Mouse (Mus musculus) liver, embryonic 14.5 days (tissue): ENCODE measurements around the gene Fat3. TPM values are rescaled to one million over a fixed set of nuclear protein-coding genes. Genes with fewer than 3 reads are reported as not detected.

Source experiments
- ATAC-seq: fragments of 200-750 bp; cut with Nextera tagmentation; 2 replicates; pipeline ENCODE4 v1.8.0; 2017; ENCODE audit warnings: moderate number of reproducible peaks, mild to moderate bottlenecking, moderate library complexity; ENCODE audit not compliant: insufficient read depth
- DNase-seq, 3 experiments: peaks; one replicate each; pipeline ENCODE4 v3.0.0-alpha.2; 2012 to 2013; ENCODE audit warnings: low read depth in 3 of 3, low spot score in 3 of 3
- H3K27ac ChIP-seq: fragments of 300-500 bp; sonication (generic); 2 replicates; pipeline ENCODE4 v1.5.1; 2014; ENCODE audit warnings: moderate library complexity, mild to moderate bottlenecking, control low read depth, inconsistent platforms
- H3K27me3 ChIP-seq: fragments of 300-500 bp; sonication (generic); 2 replicates; pipeline ENCODE4 v1.6.1; 2014; ENCODE audit warnings: mild to moderate bottlenecking, low read length, moderate library complexity; ENCODE audit not compliant: control insufficient read depth, insufficient read depth
- H3K36me3 ChIP-seq: fragments of 300-500 bp; sonication (generic); replicated peaks from 2 replicates; pipeline ENCODE4 v1.6.1; 2014; ENCODE audit warnings: low read depth; ENCODE audit not compliant: control insufficient read depth, insufficient read depth
- H3K4me1 ChIP-seq, 2 experiments: fragments of 200-500 bp in 1 of 2; fragments of 300-500 bp in 1 of 2; sonication (generic) in 1 of 2; replicated peaks; 2 replicates each; pipeline ENCODE4 v1.6.1; 2012 to 2014; ENCODE audit warnings: antibody characterized with exemption in 1 of 2, inconsistent platforms in 1 of 2, low read length in 1 of 2; ENCODE audit not compliant: control insufficient read depth in 2 of 2, insufficient read depth in 2 of 2
- H3K4me2 ChIP-seq: fragments of 300-500 bp; sonication (generic); 2 replicates; pipeline ENCODE4 v1.6.1; 2014; ENCODE audit warnings: low read depth, mild to moderate bottlenecking, control low read depth, moderate library complexity
- H3K4me3 ChIP-seq, 2 experiments: fragments of 200-500 bp in 1 of 2; fragments of 300-500 bp in 1 of 2; sonication (generic) in 1 of 2; 2 replicates each; pipeline ENCODE4 v1.5.1; 2012 to 2014; ENCODE audit warnings: low read depth in 2 of 2, low read length in 2 of 2, mild to moderate bottlenecking in 2 of 2, control low read depth in 1 of 2, inconsistent platforms in 1 of 2, moderate library complexity in 1 of 2; ENCODE audit not compliant: insufficient read depth in 1 of 2
- H3K9ac ChIP-seq: fragments of 300-500 bp; sonication (generic); replicated peaks from 2 replicates; pipeline ENCODE4 v1.6.1; 2014; ENCODE audit warnings: mild to moderate bottlenecking, control low read depth, moderate library complexity
- H3K9me3 ChIP-seq: fragments of 300-500 bp; sonication (generic); 2 replicates; pipeline ENCODE4 v1.6.1; 2016; ENCODE audit warnings: low read length, mixed read lengths; ENCODE audit not compliant: control insufficient read depth
- CTCF ChIP-seq: IDR thresholded peaks from 2 replicates; pipeline ENCODE4 v1.5.1; 2016; ENCODE audit warnings: antibody characterized with exemption, low read depth, control low read depth
- EP300 ChIP-seq: IDR thresholded peaks from 2 replicates; pipeline ENCODE4 v1.6.1; 2016; ENCODE audit warnings: antibody characterized with exemption, low read depth
- WGBS: fragments of 180-500 bp; shearing (Covaris S2); extraction: QIAGEN DNeasy Blood & Tissue Kit; methylation state at CpG from one replicate; pipeline ENCODE4 v1.1.7; 2014; ENCODE audit not compliant: insufficient replicate concordance; 5-methylcytosine and 5-hydroxymethylcytosine counted together
- polyA plus RNA-seq, 2 experiments: library from polyadenylated mRNA; depleted of rRNA in 1 of 2; stranded (reverse) in 1 of 2; unstranded in 1 of 2; fragments of >200 nt; fragmentation: Nextera tagmentation in 1 of 2; extraction: Ambion mirVana in 1 of 2; gene quantifications; 2 replicates each; pipeline versions ENCODE4 v1.2.1 to v1.2.3; 2012 to 2014

Gene Fat3
- polyA plus RNA-seq, 2 experiments: 0.06 TPM; not detected in 1

- H3K27me3 ChIP-seq: no peaks in the 10 kb centered on the region
- no peaks in the 10 kb centered on the region for H3K36me3 ChIP-seq
- no peak overlapping the region for H3K4me3 ChIP-seq
- TF ChIP-seq CTCF (no peak), EP300 (no peak)
- ATAC-seq (no peak), DNase-seq (no peak)
- WGBS: 38% methylated on average over 2 of the region's 2 CpGs
- no peaks in the 10 kb centered on the region for H3K4me1 ChIP-seq
- H3K9ac ChIP-seq: no peak overlapping the region
- H3K27ac ChIP-seq: no peak overlapping the region
- H3K4me2 ChIP-seq: no peak overlapping the region
- no peaks in the 10 kb centered on the region for H3K9me3 ChIP-seq
Measured at GRCm38 (mm10) chr9:16079292-16079691, 421.8 kb downstream of the Fat3 start.

GRCm38 (mm10) chr9:16074664-16075063 lies 426.4 kb downstream of the Fat3 start:
- 47% methylated on average over 2 of the region's 2 CpGs for WGBS
- Histone ChIP-seq H3K4me3 (no peak overlapping the region), H3K9ac (no peak overlapping the region), H3K27ac (no peak overlapping the region), H3K36me3 (no peaks in the 10 kb centered on the region), H3K4me1 (no peaks in the 10 kb centered on the region), H3K27me3 (no peaks in the 10 kb centered on the region), H3K4me2 (no peak overlapping the region), H3K9me3 (no peaks in the 10 kb centered on the region)
- DNase-seq: no peak
- TF ChIP-seq EP300 (no peak), CTCF (no peak)
- no peak for ATAC-seq

GRCm38 (mm10) chr9:16074116-16074515 lies 427.0 kb downstream of the Fat3 start:
- 46% methylated on average over 6 of the region's 6 CpGs for WGBS
- no peak for DNase-seq
- Histone ChIP-seq H3K27me3 (no peaks in the 10 kb centered on the region), H3K27ac (no peak overlapping the region), H3K4me3 (no peak overlapping the region), H3K9me3 (no peaks in the 10 kb centered on the region), H3K4me2 (no peak overlapping the region), H3K4me1 (no peaks in the 10 kb centered on the region), H3K9ac (no peak overlapping the region), H3K36me3 (no peaks in the 10 kb centered on the region)
- ATAC-seq: no peak
- TF ChIP-seq CTCF: no peak
- no peak for TF ChIP-seq EP300

GRCm38 (mm10) chr9:16063447-16063846 lies 437.6 kb downstream of the Fat3 start:
- H3K4me3 ChIP-seq: no peak overlapping the region
- DNase-seq: no peak
- H3K4me1 ChIP-seq: no peaks in the 10 kb centered on the region
- no peak overlapping the region for H3K9ac ChIP-seq
- no peak for TF ChIP-seq CTCF
- no peak for TF ChIP-seq EP300
- no peaks in the 10 kb centered on the region for H3K36me3 ChIP-seq
- no peaks in the 10 kb centered on the region for H3K9me3 ChIP-seq
- no peak overlapping the region for H3K4me2 ChIP-seq
- no peak overlapping the region for H3K27ac ChIP-seq
- WGBS: 55% methylated on average over 4 of the region's 4 CpGs
- H3K27me3 ChIP-seq: no peaks in the 10 kb centered on the region
- ATAC-seq: no peak

GRCm38 (mm10) chr9:16062472-16062871 lies 438.6 kb downstream of the Fat3 start:
- Histone ChIP-seq H3K4me3 (no peak overlapping the region), H3K9ac (no peak overlapping the region), H3K36me3 (no peaks in the 10 kb centered on the region), H3K27me3 (no peaks in the 10 kb centered on the region), H3K27ac (no peak overlapping the region), H3K4me1 (no peaks in the 10 kb centered on the region), H3K4me2 (no peak overlapping the region), H3K9me3 (no peaks in the 10 kb centered on the region)
- TF ChIP-seq CTCF (no peak), EP300 (no peak)
- DNase-seq: no peak
- no peak for ATAC-seq

GRCm38 (mm10) chr9:16046686-16047085 lies 454.4 kb downstream of the Fat3 start:
- no peak for DNase-seq
- Histone ChIP-seq H3K4me1 (no peaks in the 10 kb centered on the region), H3K9ac (no peak overlapping the region), H3K36me3 (no peaks in the 10 kb centered on the region), H3K27ac (no peak overlapping the region), H3K4me2 (no peak overlapping the region), H3K9me3 (no peaks in the 10 kb centered on the region), H3K27me3 (no peaks in the 10 kb centered on the region), H3K4me3 (no peak overlapping the region)
- WGBS: 51% methylated on average over 2 of the region's 2 CpGs
- no peak for ATAC-seq
- no peak for TF ChIP-seq EP300
- no peak for TF ChIP-seq CTCF
